Mouse (Mus musculus) limb, embryonic 13.5 days (tissue): ENCODE results near the gene Ccr7. TPM values are rescaled to one million over a fixed set of nuclear protein-coding genes. Genes with fewer than 3 reads are reported as not detected.

Experiments
- ATAC-seq: fragments of 200-750 bp; cut with Nextera tagmentation; 2 replicates; pipeline ENCODE4 v1.8.0; 2017; ENCODE audit warnings: low read depth, moderate number of reproducible peaks, moderate TSS enrichment; ENCODE audit not compliant: low FRiP score
- H3K27ac ChIP-seq: fragments of 300-500 bp; sonication (generic); 2 replicates; pipeline ENCODE4 v1.5.1; 2015; ENCODE audit warnings: inconsistent platforms, mild to moderate bottlenecking, moderate library complexity
- H3K27me3 ChIP-seq: fragments of 300-500 bp; sonication (generic); 2 replicates; pipeline ENCODE4 v1.6.1; 2015; ENCODE audit warnings: mild to moderate bottlenecking, inconsistent platforms
- H3K36me3 ChIP-seq: fragments of 300-500 bp; sonication (generic); 2 replicates; pipeline ENCODE4 v1.6.1; 2015; ENCODE audit warnings: inconsistent platforms, mild to moderate bottlenecking, moderate library complexity
- H3K4me1 ChIP-seq: fragments of 300-500 bp; sonication (generic); 2 replicates; pipeline ENCODE4 v1.6.1; 2015; ENCODE audit warnings: inconsistent platforms
- H3K4me2 ChIP-seq: fragments of 300-500 bp; sonication (generic); replicated peaks from 2 replicates; pipeline ENCODE4 v1.6.1; 2015; ENCODE audit warnings: inconsistent platforms, mild to moderate bottlenecking, moderate library complexity
- H3K4me3 ChIP-seq: fragments of 300-500 bp; sonication (generic); 2 replicates; pipeline ENCODE4 v1.5.1; 2015; ENCODE audit warnings: moderate library complexity, mild to moderate bottlenecking, inconsistent platforms
- H3K9ac ChIP-seq: fragments of 300-500 bp; sonication (generic); 2 replicates; pipeline ENCODE4 v1.6.1; 2015; ENCODE audit warnings: mild to moderate bottlenecking, inconsistent platforms
- H3K9me3 ChIP-seq: fragments of 300-500 bp; sonication (generic); 2 replicates; pipeline ENCODE4 v1.6.1; 2016; ENCODE audit warnings: inconsistent platforms
- WGBS: fragments of 180-500 bp; shearing (Covaris S2); methylation state at CpG from one replicate; pipeline ENCODE4 v1.1.7; 2015; 5-methylcytosine and 5-hydroxymethylcytosine counted together
- polyA plus RNA-seq: library from polyadenylated mRNA; unstranded; fragments of >200 nt; fragmentation: Nextera tagmentation; extraction: Ambion mirVana; gene quantifications from 2 replicates; pipeline ENCODE4 v1.2.1, GENCODE M21; 2015

The Ccr7 gene
- polyA plus RNA-seq, 1 experiment from 2014 or later = 0.39 TPM

- H3K27ac ChIP-seq = peak overlapping the region; percentile 85
- WGBS = 46% methylated on average over 2 of the region's 2 CpGs
- H3K4me1 ChIP-seq = peaks cover 44% of the 10 kb centered on the region
- 0 out of 2 replicates have a peak, but pooled peaks have one; percentile 10 for ATAC-seq
- no peak overlapping the region for H3K4me2 ChIP-seq
- H3K27me3 ChIP-seq = no peaks in the 10 kb centered on the region
- H3K9ac ChIP-seq = no peak overlapping the region
- H3K9me3 ChIP-seq = peaks cover 5% of the 10 kb centered on the region; the same call in 1 of the 2 replicates
- H3K4me3 ChIP-seq = no peak overlapping the region
- H3K36me3 ChIP-seq = no peaks in the 10 kb centered on the region
Observed at GRCm38 (mm10) chr11:99094911-99095676, 59.8 kb downstream of the Ccr7 start.

Other genes with a start within 250 kb of the Ccr7 start
- 31.4 and 32.3 TPM in 2 replicates for gene Cdc6, start 247.3 kb downstream of the Ccr7 start, polyA plus RNA-seq
- gene Rara, start 227.3 kb downstream of the Ccr7 start, polyA plus RNA-seq = 46.5 and 49.8 TPM in 2 replicates
- 0.41 and 0.78 TPM in 2 replicates for gene Gjd3, start 172.1 kb downstream of the Ccr7 start, polyA plus RNA-seq
- gene Top2a, start 130.9 kb downstream of the Ccr7 start, polyA plus RNA-seq = 270 and 275 TPM in 2 replicates
- gene Igfbp4, start 113.8 kb downstream of the Ccr7 start, polyA plus RNA-seq = 1,212 and 1,268 TPM in 2 replicates
- gene Tns4, start 65.8 kb downstream of the Ccr7 start, polyA plus RNA-seq = 0.55 and 1.2 TPM in 2 replicates
- 327 and 346 TPM in 2 replicates for gene Smarce1, start 75.9 kb upstream of the Ccr7 start, polyA plus RNA-seq
- gene Krt222, start 89.0 kb upstream of the Ccr7 start, polyA plus RNA-seq = 0.17 and 0.24 TPM in 2 replicates
- gene Krt24, start 130.2 kb upstream of the Ccr7 start, polyA plus RNA-seq = 0.78 and 1.1 TPM in 2 replicates
- gene Krt25, start 167.9 kb upstream of the Ccr7 start, polyA plus RNA-seq = not detected in 2 replicates
- gene Krt26, start 182.9 kb upstream of the Ccr7 start, polyA plus RNA-seq = not detected in 2 replicates
- gene Krt27, start 196.0 kb upstream of the Ccr7 start, polyA plus RNA-seq = not detected in 2 replicates
- gene Krt28, start 219.8 kb upstream of the Ccr7 start, polyA plus RNA-seq = 0.19 and 0.20 TPM in 2 replicates
- 29.7 and 30.8 TPM in 2 replicates for gene Krt10, start 234.3 kb upstream of the Ccr7 start, polyA plus RNA-seq